Mouse (Mus musculus) thymus, adult 2 months (tissue): Measurements from ENCODE around the gene Pop7. TPM values are rescaled to one million over a fixed set of nuclear protein-coding genes. Genes with fewer than 3 reads are reported as not detected.

Experiments used
- DNase-seq: peaks from one replicate; pipeline ENCODE4 v3.0.0; 2021
- H3K27ac ChIP-seq: fragments of 200-500 bp; 2 replicates; pipeline ENCODE4 v1.5.1; 2012; ENCODE audit warnings: low read length, control low read depth; ENCODE audit not compliant: control insufficient read depth, insufficient read depth
- H3K27me3 ChIP-seq: fragments of 200-500 bp; 2 replicates; pipeline ENCODE4 v1.6.1; 2012; ENCODE audit warnings: mild to moderate bottlenecking, low read length, moderate library complexity, mixed read lengths; ENCODE audit not compliant: control insufficient read depth, insufficient read depth
- H3K36me3 ChIP-seq: fragments of 200-500 bp; 2 replicates; pipeline ENCODE4 v1.6.1; 2012; ENCODE audit warnings: mild to moderate bottlenecking, low read length, moderate library complexity; ENCODE audit not compliant: control insufficient read depth, insufficient read depth
- H3K4me1 ChIP-seq: fragments of 200-500 bp; replicated peaks from 2 replicates; pipeline ENCODE4 v1.6.1; 2012; ENCODE audit warnings: low read length; ENCODE audit not compliant: control insufficient read depth, insufficient read depth
- H3K4me3 ChIP-seq: fragments of 200-500 bp; 2 replicates; pipeline ENCODE4 v1.5.1; 2012; ENCODE audit warnings: mild to moderate bottlenecking, low read length, control low read depth, moderate library complexity; ENCODE audit not compliant: control insufficient read depth, insufficient read depth
- CTCF ChIP-seq: fragments of 200-500 bp; IDR thresholded peaks from 2 replicates; pipeline ENCODE4 v1.5.1; 2012; ENCODE audit warnings: mild to moderate bottlenecking, control low read depth, low read length, moderate library complexity, borderline replicate concordance; ENCODE audit not compliant: control insufficient read depth, poor library complexity, insufficient read depth; ENCODE audit errors: extremely low read depth
- POLR2A ChIP-seq: fragments of 200-500 bp; IDR thresholded peaks from 2 replicates; pipeline ENCODE4 v1.6.1; 2012; ENCODE audit warnings: mild to moderate bottlenecking, low read length, control low read depth, moderate library complexity; ENCODE audit not compliant: control insufficient read depth, poor library complexity, insufficient read depth; ENCODE audit errors: extremely low read depth
- WGBS: fragments of 180-500 bp; shearing (Covaris S2); methylation state at CpG from one replicate; pipeline ENCODE4 v1.1.7; 2018; 5-methylcytosine and 5-hydroxymethylcytosine counted together
- polyA plus RNA-seq: library from polyadenylated mRNA; depleted of rRNA; stranded (reverse); fragments of >200 nt; gene quantifications from 2 replicates; pipeline ENCODE4 v1.2.3, GENCODE M21; 2012

The Pop7 gene
- polyA plus RNA-seq, 1 experiment: 68.7 TPM

- Histone ChIP-seq H3K27me3 (no peaks in the 10 kb centered on the region), H3K4me1 (peaks cover 6% of the 10 kb centered on the region), H3K27ac (no peak overlapping the region), H3K36me3 (no peaks in the 10 kb centered on the region), H3K4me3 (peak overlapping the region; percentile 65)
- DNase-seq: peak; percentile 85
- TF ChIP-seq POLR2A (no peak), CTCF (peak; percentile 93)
- under 1% methylated on average over 30 of the region's 30 CpGs for WGBS
These were observed 371 bp upstream of the Pop7 start for GRCm38 (mm10) chr5:137502667-137503110.

GRCm38 (mm10) chr5:137500186-137500585 lies 2.1 kb downstream of the Pop7 start:
- TF ChIP-seq POLR2A (no peak), CTCF (no peak)
- DNase-seq: no peak
- no peak overlapping the region for H3K4me3 ChIP-seq
- no peaks in the 10 kb centered on the region for H3K36me3 ChIP-seq
- peaks cover 6% of the 10 kb centered on the region for H3K4me1 ChIP-seq
- WGBS: 96% methylated on average over 7 of the region's 7 CpGs
- no peaks in the 10 kb centered on the region for H3K27me3 ChIP-seq
- H3K27ac ChIP-seq: no peak overlapping the region

- 89% methylated on average over 13 of the region's 13 CpGs for WGBS
- H3K4me3 ChIP-seq: no peak overlapping the region
- no peak for DNase-seq
- no peak overlapping the region for H3K27ac ChIP-seq
- no peak for TF ChIP-seq POLR2A
- no peak for TF ChIP-seq CTCF
- H3K4me1 ChIP-seq: no peaks in the 10 kb centered on the region; the same call in 1 of the 2 replicates
- H3K27me3 ChIP-seq: no peaks in the 10 kb centered on the region
- H3K36me3 ChIP-seq: no peaks in the 10 kb centered on the region
These were observed 8.5 kb downstream of the Pop7 start for GRCm38 (mm10) chr5:137493831-137494230.

- WGBS: 75% methylated on average over 4 of the region's 4 CpGs
- Histone ChIP-seq H3K36me3 (no peaks in the 10 kb centered on the region), H3K27me3 (no peaks in the 10 kb centered on the region), H3K27ac (no peak overlapping the region), H3K4me3 (no peak overlapping the region), H3K4me1 (no peaks in the 10 kb centered on the region; the same call in 1 of the 2 replicates)
- DNase-seq: no peak
- TF ChIP-seq CTCF (no peak), POLR2A (no peak)
These were observed 10.8 kb downstream of the Pop7 start for GRCm38 (mm10) chr5:137491559-137491958.

- TF ChIP-seq POLR2A (no peak), CTCF (no peak)
- 93% methylated on average over 7 of the region's 7 CpGs for WGBS
These were observed 14.7 kb downstream of the Pop7 start for GRCm38 (mm10) chr5:137487616-137488015.

GRCm38 (mm10) chr5:137485851-137486155 lies 16.5 kb downstream of the Pop7 start:
- DNase-seq: no peak
- H3K27me3 ChIP-seq: peaks cover 2% of the 10 kb centered on the region; the same call in 1 of the 2 replicates
- no peak overlapping the region for H3K4me3 ChIP-seq
- H3K4me1 ChIP-seq: no peaks in the 10 kb centered on the region; the same call in 1 of the 2 replicates
- 30% methylated on average over 17 of the region's 17 CpGs for WGBS
- no peak for TF ChIP-seq POLR2A
- no peak for TF ChIP-seq CTCF
- H3K36me3 ChIP-seq: no peaks in the 10 kb centered on the region
- no peak overlapping the region for H3K27ac ChIP-seq

More at GRCm38 (mm10) chr5:137487616-137488015, 14.7 kb downstream of the Pop7 start:
- Histone ChIP-seq H3K4me3 (no peak overlapping the region), H3K27me3 (peaks cover 2% of the 10 kb centered on the region; the same call in 1 of the 2 replicates), H3K36me3 (no peaks in the 10 kb centered on the region), H3K4me1 (no peaks in the 10 kb centered on the region; the same call in 1 of the 2 replicates), H3K27ac (no peak overlapping the region)
- no peak for DNase-seq
